Mouse (Mus musculus): Measurements from ENCODE around the gene Sgsm1. TPM values are rescaled to one million over a fixed set of nuclear protein-coding genes. Genes with fewer than 3 reads are reported as not detected.

Sgsm1 gene
- polyA plus RNA-seq, 1 experiment from 2014 or later = 20.0 TPM

DNA sequence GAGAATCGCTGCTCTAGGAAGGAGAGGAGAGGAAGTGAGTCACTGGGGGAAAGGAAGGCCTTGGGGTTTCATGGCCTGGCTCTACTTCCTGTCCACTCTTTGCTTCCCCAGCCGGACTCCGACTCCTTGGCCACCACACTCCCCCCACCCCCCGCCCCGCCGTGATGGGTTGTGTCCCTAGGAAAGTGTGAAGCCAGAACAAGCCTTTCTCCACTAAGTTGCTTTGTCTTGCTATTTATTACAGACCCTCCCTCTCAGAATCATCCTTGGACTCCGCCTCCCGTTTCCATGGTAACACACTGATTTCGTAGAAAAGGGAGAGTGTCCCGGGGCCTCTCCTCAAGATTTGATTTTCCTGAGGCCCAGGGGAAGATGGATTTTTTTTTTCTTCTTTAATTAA is 85.3 kb downstream of the Sgsm1 start:
- 8% methylated on average over 10 of the region's 10 CpGs for WGBS
- Histone ChIP-seq H3K9me3 (replicated peaks) (no peaks in the 10 kb centered on the region), H3K36me3 (no peaks in the 10 kb centered on the region), H3K4me1 (peaks cover 26% of the 10 kb centered on the region), H3K4me2 (peak overlapping the region; percentile 57), H3K4me3 (replicated peaks) (0 out of 2 replicates have a peak overlapping the region, but pooled peaks have one; percentile 27), H3K9ac (replicated peaks) (no peak overlapping the region), H3K27me3 (replicated peaks) (no peaks in the 10 kb centered on the region), H3K27ac (replicated peaks) (0 out of 2 replicates have a peak overlapping the region, but pooled peaks have one; percentile 64)
- no peak for ATAC-seq (ENCODE audit: low FRiP score)

DNA sequence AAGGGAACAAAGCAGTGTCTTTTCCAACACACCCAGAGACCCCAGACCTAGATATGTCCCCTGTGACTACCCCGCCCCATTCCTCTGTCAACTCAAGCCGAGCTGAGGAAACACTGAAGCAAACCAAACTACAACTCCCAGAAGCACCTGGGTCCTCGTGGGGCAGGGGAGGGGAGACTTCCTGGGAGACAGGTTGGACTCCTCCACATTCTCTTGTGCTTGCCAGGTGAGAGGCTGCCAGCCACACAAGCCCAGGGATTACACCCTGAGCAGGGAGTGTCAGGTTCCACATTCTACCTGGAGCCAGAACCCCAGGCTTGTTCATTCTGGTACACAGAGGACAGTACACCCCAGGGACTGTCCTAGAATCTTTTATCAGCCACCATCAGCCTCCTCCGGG is 86.7 kb downstream of the Sgsm1 start:
- H3K27me3 ChIP-seq (replicated peaks) = no peaks in the 10 kb centered on the region
- no peak overlapping the region for H3K4me3 ChIP-seq (replicated peaks)
- no peak overlapping the region for H3K27ac ChIP-seq (replicated peaks)
- no peak overlapping the region for H3K4me2 ChIP-seq
- 56% methylated on average over 4 of the region's 4 CpGs for WGBS
- ATAC-seq (ENCODE audit: low FRiP score) = no peak
- H3K4me1 ChIP-seq = peaks cover 33% of the 10 kb centered on the region
- no peak overlapping the region for H3K9ac ChIP-seq (replicated peaks)
- no peaks in the 10 kb centered on the region for H3K9me3 ChIP-seq (replicated peaks)
- no peaks in the 10 kb centered on the region for H3K36me3 ChIP-seq

DNA sequence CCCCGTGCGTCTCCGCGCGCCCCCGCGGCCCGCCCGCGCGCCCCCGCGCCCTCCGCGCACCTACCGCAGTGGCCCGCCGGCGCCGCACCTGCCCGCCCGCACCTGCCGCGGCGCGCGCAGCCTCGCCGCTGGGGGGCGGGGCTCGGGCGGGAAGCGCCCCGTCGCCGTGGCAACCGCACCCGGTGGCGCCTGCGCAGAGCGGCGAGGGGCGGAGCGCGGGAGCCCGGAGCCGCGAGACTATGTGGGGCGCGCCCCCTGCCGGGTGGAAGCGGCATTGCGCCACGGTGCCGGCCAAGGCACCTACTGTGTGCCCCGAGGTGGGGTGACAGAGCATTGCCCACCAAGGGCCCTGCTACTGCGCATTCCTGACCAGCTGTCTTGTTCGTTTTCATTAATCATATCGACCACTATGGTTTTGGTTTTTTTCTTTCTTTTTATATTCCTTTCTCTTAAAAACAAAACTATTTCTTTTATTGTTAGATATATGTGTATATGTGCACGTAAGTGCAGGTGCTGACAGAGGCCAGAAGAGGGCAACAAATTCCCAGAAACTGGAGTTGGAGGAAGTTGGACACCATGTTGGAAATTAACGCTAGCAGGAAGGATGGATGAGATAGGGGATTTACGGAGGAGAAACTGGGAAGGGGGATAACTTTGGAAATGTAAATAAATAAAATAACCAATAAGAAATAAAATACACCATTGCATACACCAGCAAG is 89.3 kb downstream of the Sgsm1 start, which contains the start of gene 2900026A02Rik:
TSS of gene 2900026A02Rik (minus strand) at position 90 of the 719 bp plus-strand sequence.
- H3K9ac ChIP-seq (replicated peaks) = peak within 1 kb of the TSS; percentile 54
- no peaks in the 10 kb centered on the region for H3K9me3 ChIP-seq (replicated peaks)
- 9% methylated on average over 55 of the region's 62 CpGs for WGBS
- H3K4me1 ChIP-seq = peaks cover 36% of the 10 kb centered on the region
- no peaks in the 10 kb centered on the region for H3K27me3 ChIP-seq (replicated peaks)
- peak within 1 kb of the TSS; percentile 54; the same call in 1 of the 2 replicates for H3K27ac ChIP-seq (replicated peaks)
- H3K4me2 ChIP-seq = peak within 1 kb of the TSS; percentile 93
- ATAC-seq (ENCODE audit: low FRiP score) = peak; percentile 38
- no peaks in the 10 kb centered on the region for H3K36me3 ChIP-seq
- peak within 1 kb of the TSS; percentile 59 for H3K4me3 ChIP-seq (replicated peaks)

DNA sequence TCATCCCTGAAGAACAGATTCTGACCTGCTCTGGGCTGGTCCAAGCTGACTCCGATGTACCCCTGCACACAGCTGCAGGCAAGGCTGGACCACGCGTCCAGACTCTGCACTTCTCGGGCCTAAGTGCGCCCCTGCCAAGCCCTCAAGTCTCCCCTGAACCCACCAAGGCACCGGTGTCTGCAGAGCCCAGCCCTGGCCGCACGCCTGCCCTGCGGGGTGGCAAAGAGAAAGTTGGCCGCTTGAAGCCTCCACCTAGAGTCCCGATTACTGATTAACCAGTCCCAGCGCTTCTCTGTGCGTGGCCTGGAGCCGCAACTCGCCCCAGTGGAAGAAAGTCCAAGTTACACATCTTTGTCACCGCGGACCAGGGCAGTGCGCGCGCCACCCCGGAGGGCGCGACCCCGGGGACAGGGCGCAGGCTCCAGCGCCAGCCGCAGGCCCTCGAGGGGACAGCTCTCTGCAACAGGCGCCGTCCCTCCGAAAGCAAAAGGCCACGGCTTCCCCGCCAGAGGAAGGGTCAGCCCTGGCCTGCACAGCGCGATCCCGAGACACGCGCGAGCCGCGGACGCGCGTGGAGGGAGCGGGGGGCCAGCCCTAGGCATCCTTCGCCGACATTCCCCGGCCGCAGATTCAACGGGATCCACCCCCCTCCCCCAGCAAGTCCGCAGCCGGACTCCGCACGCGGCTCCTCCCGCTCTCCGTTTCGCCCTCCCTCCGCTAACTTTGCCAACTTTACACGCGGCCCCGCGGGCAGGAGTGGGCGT is 90.0 kb downstream of the Sgsm1 start:
- Histone ChIP-seq H3K9me3 (replicated peaks) (no peaks in the 10 kb centered on the region), H3K27me3 (replicated peaks) (no peaks in the 10 kb centered on the region), H3K27ac (replicated peaks) (peak overlapping the region; percentile 54; the same call in 1 of the 2 replicates), H3K4me2 (peak overlapping the region; percentile 93), H3K36me3 (no peaks in the 10 kb centered on the region), H3K9ac (replicated peaks) (peak overlapping the region; percentile 54), H3K4me1 (peaks cover 30% of the 10 kb centered on the region), H3K4me3 (replicated peaks) (peak overlapping the region; percentile 59)
- peak; percentile 48 for ATAC-seq (ENCODE audit: low FRiP score)
- WGBS = 2% methylated on average over 64 of the region's 64 CpGs

DNA sequence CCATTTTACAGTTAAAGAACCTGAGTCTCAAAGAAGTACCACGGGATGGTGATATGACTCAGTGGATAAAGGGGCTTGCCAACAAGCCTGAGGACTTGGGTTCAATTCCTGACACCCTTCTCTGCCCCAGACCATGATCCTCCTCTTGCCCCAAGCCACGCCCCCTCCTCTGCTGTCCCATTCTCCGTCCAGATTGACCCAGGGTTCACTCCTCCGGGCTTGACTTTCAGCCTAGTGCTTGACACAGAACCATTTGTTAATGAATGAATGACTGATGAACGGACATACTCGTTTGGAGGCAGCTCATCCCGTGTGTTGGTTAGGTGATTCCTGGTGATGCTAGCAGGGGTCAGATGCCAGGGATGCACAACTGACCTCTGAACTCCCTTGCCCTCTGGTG is 90.7 kb downstream of the Sgsm1 start:
- no peak overlapping the region for H3K27ac ChIP-seq (replicated peaks)
- no peaks in the 10 kb centered on the region for H3K27me3 ChIP-seq (replicated peaks)
- no peak overlapping the region; the same call in 1 of the 2 replicates for H3K4me3 ChIP-seq (replicated peaks)
- ATAC-seq (ENCODE audit: low FRiP score) = 0 out of 2 replicates have a peak, but pooled peaks have one; percentile 3
- no peaks in the 10 kb centered on the region for H3K9me3 ChIP-seq (replicated peaks)
- 68% methylated on average over 7 of the region's 7 CpGs for WGBS
- no peaks in the 10 kb centered on the region for H3K36me3 ChIP-seq
- H3K4me2 ChIP-seq = peak overlapping the region; percentile 93
- H3K9ac ChIP-seq (replicated peaks) = no peak overlapping the region
- peaks cover 25% of the 10 kb centered on the region for H3K4me1 ChIP-seq

DNA sequence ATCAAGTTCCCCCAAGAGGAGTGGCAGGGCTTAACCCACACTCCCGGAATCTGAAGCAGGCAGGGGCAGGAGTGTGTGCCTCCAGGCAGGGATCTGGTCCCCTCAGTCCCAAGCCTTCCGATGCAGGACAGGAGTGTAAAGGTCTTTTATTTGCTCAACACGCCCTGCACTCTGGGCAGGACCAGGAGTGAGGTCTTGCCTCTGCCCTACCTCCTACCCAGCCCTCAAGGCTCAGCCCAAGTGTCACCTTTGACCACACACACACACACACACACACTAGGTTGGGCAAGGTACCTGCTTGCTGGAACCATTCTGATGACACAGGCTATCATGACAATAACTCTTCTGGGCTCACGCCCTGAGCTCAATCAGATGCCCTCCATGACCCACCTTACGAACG is 91.1 kb downstream of the Sgsm1 start:
- Histone ChIP-seq H3K9me3 (replicated peaks) (no peaks in the 10 kb centered on the region), H3K27me3 (replicated peaks) (no peaks in the 10 kb centered on the region), H3K4me1 (peaks cover 25% of the 10 kb centered on the region), H3K4me3 (replicated peaks) (no peak overlapping the region), H3K9ac (replicated peaks) (no peak overlapping the region), H3K27ac (replicated peaks) (no peak overlapping the region), H3K4me2 (no peak overlapping the region), H3K36me3 (no peaks in the 10 kb centered on the region)
- 80% methylated on average over 6 of the region's 6 CpGs for WGBS
- ATAC-seq (ENCODE audit: low FRiP score) = no peak

DNA sequence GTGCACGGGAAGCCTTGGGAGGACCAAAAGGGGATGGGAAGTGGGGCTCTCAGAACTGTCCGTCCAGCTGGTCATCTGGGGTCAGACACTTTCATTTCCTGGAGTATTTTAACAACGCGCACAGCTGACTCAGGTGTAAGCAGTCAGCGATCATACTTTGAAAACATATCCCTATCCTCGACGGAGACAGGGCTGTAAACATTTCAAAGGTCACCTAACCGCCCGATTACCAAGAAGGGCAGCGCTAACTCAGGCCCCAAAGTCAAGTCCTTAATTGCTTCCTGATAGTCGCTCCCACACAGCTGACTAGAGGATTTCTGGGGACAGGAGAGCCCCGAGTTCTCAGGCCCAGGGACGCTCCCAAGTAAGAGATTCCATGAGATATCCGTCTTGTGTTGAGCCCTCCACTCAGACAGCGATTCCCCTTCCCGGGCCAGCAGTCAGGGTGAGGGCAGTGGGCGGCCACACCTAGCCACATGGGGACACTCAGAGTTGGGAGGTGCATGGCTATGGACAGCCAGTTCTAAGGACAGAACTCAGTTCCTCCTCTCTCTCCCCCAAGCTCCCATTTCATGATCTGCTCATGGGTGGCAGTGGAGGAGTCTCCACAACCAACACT is 91.9 kb downstream of the Sgsm1 start:
- Histone ChIP-seq H3K4me1 (peaks cover 25% of the 10 kb centered on the region), H3K9ac (replicated peaks) (no peak overlapping the region), H3K9me3 (replicated peaks) (no peaks in the 10 kb centered on the region), H3K27me3 (replicated peaks) (no peaks in the 10 kb centered on the region), H3K27ac (replicated peaks) (no peak overlapping the region), H3K36me3 (no peaks in the 10 kb centered on the region), H3K4me3 (replicated peaks) (no peak overlapping the region), H3K4me2 (no peak overlapping the region)
- 84% methylated on average over 17 of the region's 17 CpGs for WGBS
- ATAC-seq (ENCODE audit: low FRiP score) = no peak

DNA sequence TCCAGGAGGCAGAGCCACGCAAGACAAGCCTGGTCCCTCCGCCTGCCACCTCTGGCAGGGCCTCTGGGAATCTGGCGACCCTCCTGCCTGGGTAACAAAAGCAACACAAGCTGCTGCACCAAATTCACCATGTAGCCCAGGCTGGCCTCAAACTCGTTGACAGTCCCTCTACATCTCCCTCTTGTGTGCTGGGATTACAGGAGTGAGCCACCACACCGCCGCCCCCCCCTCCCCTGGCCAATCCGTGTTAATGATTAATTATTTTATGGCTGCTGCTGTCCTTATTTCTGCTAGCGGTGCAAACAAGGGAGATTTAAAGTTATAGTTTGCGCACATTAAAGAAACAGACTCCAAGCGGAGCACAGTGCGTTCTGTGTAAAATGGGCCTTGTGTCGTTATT is 93.5 kb downstream of the Sgsm1 start:
- WGBS = 54% methylated on average over 12 of the region's 12 CpGs
- Histone ChIP-seq H3K4me1 (peaks cover 25% of the 10 kb centered on the region), H3K27me3 (replicated peaks) (no peaks in the 10 kb centered on the region), H3K36me3 (no peaks in the 10 kb centered on the region), H3K9me3 (replicated peaks) (no peaks in the 10 kb centered on the region), H3K9ac (replicated peaks) (no peak overlapping the region), H3K4me2 (no peak overlapping the region), H3K4me3 (replicated peaks) (no peak overlapping the region), H3K27ac (replicated peaks) (no peak overlapping the region)
- no peak for ATAC-seq (ENCODE audit: low FRiP score)

DNA sequence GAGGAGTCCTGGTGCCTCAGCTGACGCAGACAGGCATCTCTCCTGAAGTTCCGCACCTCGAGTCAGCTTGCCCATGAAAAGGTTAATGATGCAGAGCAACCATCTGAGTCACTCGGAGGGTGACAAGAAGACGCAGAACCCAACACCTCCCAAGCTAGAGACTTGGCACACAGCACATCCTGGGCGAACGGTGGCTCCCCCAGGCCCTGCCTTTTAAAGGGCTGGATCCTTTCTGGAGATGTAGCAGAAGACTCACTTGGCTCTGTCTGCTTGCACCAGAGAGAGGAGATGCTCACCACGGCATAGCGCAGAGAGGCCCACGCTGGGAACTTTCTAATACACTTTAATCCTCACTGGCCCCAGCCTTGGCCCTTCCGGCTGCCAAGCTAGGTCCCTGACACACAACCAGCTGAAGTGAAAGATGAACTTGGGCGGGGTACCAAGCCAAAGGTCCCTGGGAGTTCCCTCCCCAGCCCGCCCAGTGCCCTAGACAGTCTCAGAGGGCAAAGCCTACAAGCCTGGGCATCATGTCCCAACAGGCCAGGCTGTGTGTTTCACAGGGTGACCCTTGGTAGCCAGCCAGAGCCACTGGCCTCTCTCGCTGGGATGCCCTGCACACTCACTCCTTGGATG is 94.1 kb downstream of the Sgsm1 start:
- no peaks in the 10 kb centered on the region for H3K9me3 ChIP-seq (replicated peaks)
- H3K4me2 ChIP-seq = no peak overlapping the region
- H3K4me3 ChIP-seq (replicated peaks) = no peak overlapping the region
- H3K9ac ChIP-seq (replicated peaks) = no peak overlapping the region
- H3K36me3 ChIP-seq = no peaks in the 10 kb centered on the region
- ATAC-seq (ENCODE audit: low FRiP score) = no peak
- H3K27me3 ChIP-seq (replicated peaks) = no peaks in the 10 kb centered on the region
- 69% methylated on average over 14 of the region's 14 CpGs for WGBS
- no peak overlapping the region for H3K27ac ChIP-seq (replicated peaks)
- peaks cover 25% of the 10 kb centered on the region for H3K4me1 ChIP-seq

DNA sequence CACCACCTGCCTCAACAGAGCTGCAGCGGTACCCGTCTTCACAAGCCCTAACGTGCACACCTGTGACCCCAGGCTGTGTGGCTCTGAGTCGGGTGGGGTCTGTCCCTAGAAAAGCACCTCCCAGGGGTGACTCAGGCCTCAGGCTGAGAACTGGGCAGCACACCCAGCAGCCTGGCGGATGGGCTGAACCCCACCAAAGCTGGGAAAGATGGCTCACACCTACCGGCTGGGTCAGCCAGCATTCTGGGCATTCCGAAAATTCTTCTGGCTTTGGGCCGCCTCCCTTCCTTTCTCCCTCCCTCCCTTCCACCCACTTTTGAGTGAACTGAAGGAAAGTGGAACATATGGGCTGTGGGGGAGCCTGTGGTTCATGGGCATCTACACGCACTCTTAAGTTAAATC is 95.0 kb downstream of the Sgsm1 start:
- no peak for ATAC-seq (ENCODE audit: low FRiP score)
- WGBS = 87% methylated on average over 9 of the region's 9 CpGs

DNA sequence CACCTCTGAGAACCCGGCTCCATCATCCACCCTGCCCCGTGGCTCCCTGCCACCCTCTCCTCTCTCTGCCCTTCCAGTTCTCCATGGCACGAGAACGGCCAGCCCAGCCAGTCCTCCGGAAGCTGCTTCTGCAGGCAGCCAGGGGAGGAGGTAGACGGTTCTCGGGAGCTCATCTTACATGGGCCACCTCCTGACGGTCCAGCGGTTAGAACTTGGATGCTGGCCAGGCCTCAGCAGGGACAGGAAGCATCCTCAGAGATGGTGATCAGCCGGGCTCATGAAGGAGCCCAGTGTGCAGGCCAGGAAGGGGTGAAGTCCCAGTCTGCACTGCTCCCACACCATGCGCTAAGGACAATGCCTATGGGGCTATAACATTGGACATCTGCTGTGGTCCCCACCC is 96.1 kb downstream of the Sgsm1 start:
- no peak for ATAC-seq (ENCODE audit: low FRiP score)
- Histone ChIP-seq H3K4me3 (replicated peaks) (no peak overlapping the region), H3K4me1 (peaks cover 19% of the 10 kb centered on the region), H3K9me3 (replicated peaks) (no peaks in the 10 kb centered on the region), H3K27ac (replicated peaks) (no peak overlapping the region), H3K27me3 (replicated peaks) (no peaks in the 10 kb centered on the region), H3K9ac (replicated peaks) (no peak overlapping the region), H3K4me2 (no peak overlapping the region), H3K36me3 (no peaks in the 10 kb centered on the region)
- 68% methylated on average over 11 of the region's 11 CpGs for WGBS

More for the DNA sequence above, 95.0 kb downstream of the Sgsm1 start:
- H3K4me2 ChIP-seq = no peak overlapping the region
- H3K4me3 ChIP-seq (replicated peaks) = no peak overlapping the region
- no peaks in the 10 kb centered on the region for H3K36me3 ChIP-seq
- peaks cover 22% of the 10 kb centered on the region for H3K4me1 ChIP-seq
- no peak overlapping the region for H3K27ac ChIP-seq (replicated peaks)
- H3K27me3 ChIP-seq (replicated peaks) = no peaks in the 10 kb centered on the region
- H3K9me3 ChIP-seq (replicated peaks) = no peaks in the 10 kb centered on the region
- no peak overlapping the region for H3K9ac ChIP-seq (replicated peaks)
